In genomic region chr5:119364250-119364649, GRCm38 (mm10) we compare ENCODE assay signal across 16 mouse cellular contexts.
DNase-seq lines count a peak whose midpoint lies in the region; ATAC-seq and TF ChIP-seq lines count a peak whose summit lies in the region.
"Had no signal": no experiment of that assay in that cellular context is flagged by ENCODE, and none has a peak within 500 bp of the region (broad histone marks: within the 10 kb centered on the region; RNA-seq: fewer than 3 reads in every experiment).

No protein-coding gene starts in this region.

- no peaks in the 10 kb centered on the region for H3K9me3 ChIP-seq in heart, embryonic 12.5 days (replicated peaks)
- H3K9me3 ChIP-seq in heart, embryonic 11.5 days (replicated peaks; ENCODE audit: control insufficient read depth, low read length) = no peaks in the 10 kb centered on the region
- no peaks in the 10 kb centered on the region for H3K9me3 ChIP-seq in kidney, postnatal 0 days (replicated peaks; ENCODE audit: low read length)
- H3K9me3 ChIP-seq: neural tube, embryonic 12.5 days had no signal

- WGBS in heart, embryonic 12.5 days = 45% methylated on average over 4 of the region's 4 CpGs
- 46% methylated on average over 4 of the region's 4 CpGs for WGBS in heart, embryonic 11.5 days (ENCODE audit: insufficient replicate concordance)
- 43% methylated on average over 4 of the region's 4 CpGs for WGBS in kidney, postnatal 0 days

- no peak overlapping the region for H3K27ac ChIP-seq in heart, embryonic 12.5 days (ENCODE audit: poor library complexity, severe bottlenecking)
- H3K27ac ChIP-seq in heart, embryonic 11.5 days (ENCODE audit: low read depth, low read length) = no peak overlapping the region
- H3K27ac ChIP-seq in kidney, postnatal 0 days = no peak overlapping the region
- H3K27ac ChIP-seq: neural tube, embryonic 12.5 days had no signal

- H3K4me3 ChIP-seq in heart, embryonic 12.5 days = no peak overlapping the region
- no peak overlapping the region for H3K4me3 ChIP-seq in heart, embryonic 11.5 days (ENCODE audit: low read depth, low read length)
- H3K4me3 ChIP-seq in kidney, postnatal 0 days (replicated peaks; ENCODE audit: low read depth, low read length) = no peak overlapping the region
- H3K4me3 ChIP-seq: neural tube, embryonic 12.5 days had no signal

- H3K9ac ChIP-seq in heart, embryonic 12.5 days = no peak overlapping the region
- no peak overlapping the region for H3K9ac ChIP-seq in heart, embryonic 11.5 days (ENCODE audit: low read depth, low read length)
- H3K9ac ChIP-seq in kidney, postnatal 0 days (ENCODE audit: low read depth, low read length) = no peak overlapping the region
- H3K9ac ChIP-seq: liver, postnatal 0 days; neural tube, embryonic 12.5 days had no signal

- 0 out of 2 replicates have a peak, but pooled peaks have one; percentile 57 for ATAC-seq in heart, embryonic 12.5 days (ENCODE audit: insufficient number of reproducible peaks, low FRiP score)
- ATAC-seq in heart, embryonic 11.5 days (replicated peaks; ENCODE audit: insufficient number of reproducible peaks, low FRiP score, low TSS enrichment) = no peak
- ATAC-seq in kidney, postnatal 0 days (replicated peaks; ENCODE audit: low FRiP score, low read depth) = no peak
- ATAC-seq: liver, postnatal 0 days had no signal

- H3K4me1 ChIP-seq in heart, embryonic 12.5 days (replicated peaks) = peaks cover 3% of the 10 kb centered on the region
- H3K4me1 ChIP-seq in heart, embryonic 11.5 days (ENCODE audit: control insufficient read depth, insufficient read depth, low read length) = no peaks in the 10 kb centered on the region
- H3K4me1 ChIP-seq in kidney, postnatal 0 days (replicated peaks; ENCODE audit: insufficient read depth, low read length) = no peaks in the 10 kb centered on the region
- H3K4me1 ChIP-seq: neural tube, embryonic 12.5 days had no signal

- DNase-seq in kidney, postnatal 0 days (ENCODE audit: low spot score) = peak; percentile 87
- no peak for DNase-seq in kidney, adult 8-10 months
- DNase-seq in 3T3-L1 (ENCODE audit: low read depth, low spot score) (peak; percentile 11), MN1 (ENCODE audit: low spot score) (peak; percentile 49)
- DNase-seq in urinary bladder, postnatal 14 days (ENCODE audit: low spot score) = no peak
- DNase-seq: adrenal gland, postnatal 10 days; cerebellum, adult 2 months; gastrocnemius, postnatal 36 days; liver; liver, postnatal 0 days; spleen, adult 18-20 months; thymus, adult 2 months had no signal

- no peak for TF ChIP-seq CTCF in kidney, postnatal 0 days (IDR thresholded peaks at IDR 0.05; ENCODE audit: low read depth)

- no peaks in the 10 kb centered on the region for H3K27me3 ChIP-seq in heart, embryonic 12.5 days (replicated peaks)
- no peaks in the 10 kb centered on the region for H3K27me3 ChIP-seq in heart, embryonic 11.5 days (ENCODE audit: control insufficient read depth, insufficient read depth, low read length)
- H3K27me3 ChIP-seq in kidney, postnatal 0 days (ENCODE audit: insufficient read depth, low read length) = no peaks in the 10 kb centered on the region
- H3K27me3 ChIP-seq: CH12.LX; neural tube, embryonic 12.5 days had no signal

- peak overlapping the region; percentile 12; the same call in 1 of the 2 replicates for H3K4me2 ChIP-seq in heart, embryonic 12.5 days
- H3K4me2 ChIP-seq in heart, embryonic 11.5 days = no peak overlapping the region
- no peak overlapping the region for H3K4me2 ChIP-seq in kidney, postnatal 0 days (ENCODE audit: low read length)
- H3K4me2 ChIP-seq: neural tube, embryonic 12.5 days had no signal

- no peaks in the 10 kb centered on the region for H3K36me3 ChIP-seq in heart, embryonic 12.5 days
- no peaks in the 10 kb centered on the region for H3K36me3 ChIP-seq in heart, embryonic 11.5 days (ENCODE audit: control insufficient read depth, insufficient read depth, low read length)
- H3K36me3 ChIP-seq in kidney, postnatal 0 days (ENCODE audit: insufficient read depth, low read length) = no peaks in the 10 kb centered on the region
- H3K36me3 ChIP-seq: neural tube, embryonic 12.5 days had no signal

Comparison
In these comparisons a context has a peak if more than half of its experiments do, and no peak if none do; other contexts are left out.
1. DNase-seq: peak in kidney, postnatal 0 days (single experiment), 3T3-L1 (single experiment) and MN1 (single experiment); none in kidney, adult 8-10 months (0 of 2) and urinary bladder, postnatal 14 days (single experiment).